17 mouse cellular contexts compared by ENCODE assay signal in genomic region chrX:166531671-166532070, GRCm38 (mm10). TPM values are rescaled to one million over a fixed set of nuclear protein-coding genes. Genes with fewer than 3 reads are reported as not detected.
"Had no signal": no experiment of that assay in that cellular context is flagged by ENCODE, and none has a peak within 500 bp of the region (broad histone marks: within the 10 kb centered on the region; RNA-seq: fewer than 3 reads in every experiment).

No protein-coding gene starts in this region.

- H3K27me3 ChIP-seq: midbrain, embryonic 15.5 days; neural tube, embryonic 12.5 days; stomach, embryonic 15.5 days had no signal

- H3K9ac ChIP-seq: lung, embryonic 14.5 days; midbrain, embryonic 12.5 days; midbrain, embryonic 15.5 days; neural tube, embryonic 12.5 days; stomach, embryonic 15.5 days had no signal

- H3K4me3 ChIP-seq: midbrain, embryonic 10.5 days; midbrain, embryonic 12.5 days; midbrain, embryonic 15.5 days; neural tube, embryonic 12.5 days; stomach, embryonic 15.5 days had no signal

- H3K36me3 ChIP-seq: midbrain, embryonic 10.5 days; midbrain, embryonic 12.5 days; midbrain, embryonic 15.5 days; neural tube, embryonic 12.5 days; stomach, embryonic 15.5 days had no signal

- H3K4me1 ChIP-seq: midbrain, embryonic 10.5 days; midbrain, embryonic 12.5 days; midbrain, embryonic 15.5 days; neural tube, embryonic 12.5 days; stomach, embryonic 15.5 days had no signal

- H3K4me2 ChIP-seq: lung, embryonic 14.5 days; midbrain, embryonic 12.5 days; midbrain, embryonic 15.5 days; neural tube, embryonic 12.5 days; stomach, embryonic 15.5 days had no signal

- H3K27ac ChIP-seq: midbrain, embryonic 10.5 days; midbrain, embryonic 12.5 days; midbrain, embryonic 15.5 days; neural tube, embryonic 12.5 days; stomach, embryonic 15.5 days; stomach, postnatal 0 days had no signal

- H3K9me3 ChIP-seq: midbrain, embryonic 10.5 days; midbrain, embryonic 12.5 days; midbrain, embryonic 15.5 days; neural tube, embryonic 12.5 days; stomach, embryonic 15.5 days had no signal

- ATAC-seq: midbrain, embryonic 15.5 days had no signal

- DNase-seq: lung, adult 18-20 months; lung, embryonic 14.5 days; lung, postnatal 10 days; lung, postnatal 4 days; right cerebral cortex, postnatal 14 days; thymus, adult 2 months; thymus, postnatal 25 days; thymus, postnatal 4 days had no signal

RNA-seq across cellular contexts. Expression of gene Egfl6, which starts 53.8 kb away (rescaled TPM):
- total RNA-seq: megakaryocyte, adult 5-6 weeks; megakaryocyte-erythroid progenitor cell, adult 5-6 weeks; monocyte, adult 5-6 weeks had no signal
